Mouse (Mus musculus): ENCODE measurements around the gene Cacng4. TPM values are rescaled to one million over a fixed set of nuclear protein-coding genes. Genes with fewer than 3 reads are reported as not detected.

The Cacng4 gene
- 2.3 and 2.5 TPM in 2 replicates for polyA plus RNA-seq (2015; fragmentation: Nextera tagmentation; extraction: Ambion mirVana)

- no peaks in the 10 kb centered on the region for H3K36me3 ChIP-seq (ENCODE audit: insufficient read depth, low read length)
- peaks cover 33% of the 10 kb centered on the region for H3K4me1 ChIP-seq (ENCODE audit: insufficient read depth, low read length)
- H3K9ac ChIP-seq (replicated peaks; ENCODE audit: low read length): peak within 1 kb of the TSS; percentile 67
- WGBS: under 1% methylated on average over 11 of the region's 73 CpGs
- H3K4me2 ChIP-seq (replicated peaks; ENCODE audit: low read depth, low read length): peak within 1 kb of the TSS; percentile 100
- H3K9me3 ChIP-seq (ENCODE audit: low read length): no peaks in the 10 kb centered on the region
- H3K4me3 ChIP-seq (ENCODE audit: low read length): peak within 1 kb of the TSS; percentile 52
- H3K27me3 ChIP-seq (ENCODE audit: insufficient read depth, low read length): peaks cover 30% of the 10 kb centered on the region
- H3K27ac ChIP-seq (ENCODE audit: low read length): no peak within 1 kb of the TSS
- ATAC-seq (ENCODE audit: low FRiP score, low TSS enrichment): peak; percentile 28
Measured at GRCm38 (mm10) chr11:107794547-107795269, at the start of gene Cacng4. Gene Cacng4, minus strand, starts transcription at chr11:107794557.

GRCm38 (mm10) chr11:107833351-107834040 lies 39.1 kb upstream of the Cacng4 start:
- Histone ChIP-seq H3K9me3 (ENCODE audit: low read length) (no peaks in the 10 kb centered on the region), H3K27me3 (ENCODE audit: insufficient read depth, low read length) (no peaks in the 10 kb centered on the region), H3K36me3 (ENCODE audit: insufficient read depth, low read length) (no peaks in the 10 kb centered on the region), H3K4me3 (ENCODE audit: low read length) (no peak overlapping the region), H3K9ac (replicated peaks; ENCODE audit: low read length) (no peak overlapping the region), H3K4me1 (ENCODE audit: insufficient read depth, low read length) (no peaks in the 10 kb centered on the region), H3K4me2 (replicated peaks; ENCODE audit: low read depth, low read length) (no peak overlapping the region), H3K27ac (ENCODE audit: low read length) (no peak overlapping the region)
- 59% methylated on average over 7 of the region's 7 CpGs for WGBS
- no peak for ATAC-seq (ENCODE audit: low FRiP score, low TSS enrichment)

- 36% methylated on average over 5 of the region's 5 CpGs for WGBS
- Histone ChIP-seq H3K27me3 (ENCODE audit: insufficient read depth, low read length) (peaks cover 14% of the 10 kb centered on the region), H3K36me3 (ENCODE audit: insufficient read depth, low read length) (no peaks in the 10 kb centered on the region), H3K27ac (ENCODE audit: low read length) (no peak overlapping the region), H3K4me1 (ENCODE audit: insufficient read depth, low read length) (peaks cover 3% of the 10 kb centered on the region; the same call in 1 of the 2 replicates), H3K9ac (replicated peaks; ENCODE audit: low read length) (no peak overlapping the region), H3K4me3 (ENCODE audit: low read length) (no peak overlapping the region), H3K9me3 (ENCODE audit: low read length) (no peaks in the 10 kb centered on the region), H3K4me2 (replicated peaks; ENCODE audit: low read depth, low read length) (no peak overlapping the region)
- no peak for ATAC-seq (ENCODE audit: low FRiP score, low TSS enrichment)
Measured at GRCm38 (mm10) chr11:107817196-107817595, 22.8 kb upstream of the Cacng4 start.

GRCm38 (mm10) chr11:107812941-107813648 lies 18.7 kb upstream of the Cacng4 start:
- Histone ChIP-seq H3K4me1 (ENCODE audit: insufficient read depth, low read length) (peaks cover 3% of the 10 kb centered on the region; the same call in 1 of the 2 replicates), H3K27ac (ENCODE audit: low read length) (no peak overlapping the region), H3K9ac (replicated peaks; ENCODE audit: low read length) (no peak overlapping the region), H3K4me3 (ENCODE audit: low read length) (no peak overlapping the region), H3K36me3 (ENCODE audit: insufficient read depth, low read length) (no peaks in the 10 kb centered on the region), H3K4me2 (replicated peaks; ENCODE audit: low read depth, low read length) (no peak overlapping the region), H3K9me3 (ENCODE audit: low read length) (no peaks in the 10 kb centered on the region), H3K27me3 (ENCODE audit: insufficient read depth, low read length) (peaks cover 19% of the 10 kb centered on the region)
- 10% methylated on average over 21 of the region's 21 CpGs for WGBS
- no peak for ATAC-seq (ENCODE audit: low FRiP score, low TSS enrichment)

GRCm38 (mm10) chr11:107812429-107812828 lies 18.1 kb upstream of the Cacng4 start:
- H3K27me3 ChIP-seq (ENCODE audit: insufficient read depth, low read length): peaks cover 19% of the 10 kb centered on the region
- WGBS: 16% methylated on average over 4 of the region's 4 CpGs
- no peak for ATAC-seq (ENCODE audit: low FRiP score, low TSS enrichment)
- H3K9me3 ChIP-seq (ENCODE audit: low read length): no peaks in the 10 kb centered on the region
- no peaks in the 10 kb centered on the region for H3K36me3 ChIP-seq (ENCODE audit: insufficient read depth, low read length)
- no peak overlapping the region for H3K9ac ChIP-seq (replicated peaks; ENCODE audit: low read length)
- no peak overlapping the region for H3K4me2 ChIP-seq (replicated peaks; ENCODE audit: low read depth, low read length)
- no peak overlapping the region for H3K4me3 ChIP-seq (ENCODE audit: low read length)
- no peak overlapping the region for H3K27ac ChIP-seq (ENCODE audit: low read length)
- peaks cover 3% of the 10 kb centered on the region; the same call in 1 of the 2 replicates for H3K4me1 ChIP-seq (ENCODE audit: insufficient read depth, low read length)

GRCm38 (mm10) chr11:107808508-107808907 lies 14.2 kb upstream of the Cacng4 start:
- ATAC-seq (ENCODE audit: low FRiP score, low TSS enrichment): no peak
- Histone ChIP-seq H3K9ac (replicated peaks; ENCODE audit: low read length) (no peak overlapping the region), H3K9me3 (ENCODE audit: low read length) (no peaks in the 10 kb centered on the region), H3K4me1 (ENCODE audit: insufficient read depth, low read length) (peaks cover 3% of the 10 kb centered on the region; the same call in 1 of the 2 replicates), H3K4me2 (replicated peaks; ENCODE audit: low read depth, low read length) (no peak overlapping the region), H3K36me3 (ENCODE audit: insufficient read depth, low read length) (no peaks in the 10 kb centered on the region), H3K4me3 (ENCODE audit: low read length) (no peak overlapping the region), H3K27ac (ENCODE audit: low read length) (no peak overlapping the region), H3K27me3 (ENCODE audit: insufficient read depth, low read length) (peaks cover 14% of the 10 kb centered on the region)
- 75% methylated on average over 8 of the region's 8 CpGs for WGBS

GRCm38 (mm10) chr11:107806058-107806457 lies 11.7 kb upstream of the Cacng4 start:
- Histone ChIP-seq H3K9ac (replicated peaks; ENCODE audit: low read length) (no peak overlapping the region), H3K4me1 (ENCODE audit: insufficient read depth, low read length) (no peaks in the 10 kb centered on the region), H3K27ac (ENCODE audit: low read length) (no peak overlapping the region), H3K4me3 (ENCODE audit: low read length) (no peak overlapping the region), H3K9me3 (ENCODE audit: low read length) (no peaks in the 10 kb centered on the region), H3K36me3 (ENCODE audit: insufficient read depth, low read length) (no peaks in the 10 kb centered on the region), H3K27me3 (ENCODE audit: insufficient read depth, low read length) (peaks cover 1% of the 10 kb centered on the region; the same call in 1 of the 2 replicates), H3K4me2 (replicated peaks; ENCODE audit: low read depth, low read length) (no peak overlapping the region)
- WGBS: 23% methylated on average over 1 of the region's 1 CpGs
- peak; percentile 84 for ATAC-seq (ENCODE audit: low FRiP score, low TSS enrichment)

- 71% methylated on average over 3 of the region's 3 CpGs for WGBS
- no peak overlapping the region for H3K4me3 ChIP-seq (ENCODE audit: low read length)
- H3K36me3 ChIP-seq (ENCODE audit: insufficient read depth, low read length): no peaks in the 10 kb centered on the region
- no peak overlapping the region for H3K27ac ChIP-seq (ENCODE audit: low read length)
- ATAC-seq (ENCODE audit: low FRiP score, low TSS enrichment): no peak
- no peak overlapping the region for H3K9ac ChIP-seq (replicated peaks; ENCODE audit: low read length)
- H3K4me2 ChIP-seq (replicated peaks; ENCODE audit: low read depth, low read length): no peak overlapping the region
- H3K27me3 ChIP-seq (ENCODE audit: insufficient read depth, low read length): peaks cover 15% of the 10 kb centered on the region; the same call in 1 of the 2 replicates
- H3K9me3 ChIP-seq (ENCODE audit: low read length): no peaks in the 10 kb centered on the region
- H3K4me1 ChIP-seq (ENCODE audit: insufficient read depth, low read length): no peaks in the 10 kb centered on the region
Measured at GRCm38 (mm10) chr11:107801946-107802345, 7.6 kb upstream of the Cacng4 start.

- no peak overlapping the region for H3K9ac ChIP-seq (replicated peaks; ENCODE audit: low read length)
- peaks cover 19% of the 10 kb centered on the region for H3K4me1 ChIP-seq (ENCODE audit: insufficient read depth, low read length)
- H3K36me3 ChIP-seq (ENCODE audit: insufficient read depth, low read length): no peaks in the 10 kb centered on the region
- H3K27me3 ChIP-seq (ENCODE audit: insufficient read depth, low read length): peaks cover 15% of the 10 kb centered on the region; the same call in 1 of the 2 replicates
- no peak overlapping the region for H3K27ac ChIP-seq (ENCODE audit: low read length)
- H3K4me2 ChIP-seq (replicated peaks; ENCODE audit: low read depth, low read length): no peak overlapping the region
- H3K4me3 ChIP-seq (ENCODE audit: low read length): no peak overlapping the region
- H3K9me3 ChIP-seq (ENCODE audit: low read length): no peaks in the 10 kb centered on the region
- no peak for ATAC-seq (ENCODE audit: low FRiP score, low TSS enrichment)
- WGBS: 23% methylated on average over 9 of the region's 9 CpGs
Measured at GRCm38 (mm10) chr11:107799331-107799730, 5.0 kb upstream of the Cacng4 start.

Measured in kidney, embryonic 16.5 days (tissue).